Mouse (Mus musculus) C2C12 (cell line): ENCODE measurements around the gene Ccdc14. TPM values are rescaled to one million over a fixed set of nuclear protein-coding genes. Genes with fewer than 3 reads are reported as not detected.
"Not testable (repeated sequence)": the region's sequence is repeated elsewhere in the genome, so short reads cannot be mapped to it uniquely, and the experiment has no call there.

Experiments
- H3K27me3 ChIP-seq: one replicate; pipeline ENCODE4 v1.6.1; 2011; ENCODE audit not compliant: control insufficient read depth, insufficient read depth, insufficient read length
- H3K36me3 ChIP-seq: one replicate; pipeline ENCODE4 v1.6.1; 2011; ENCODE audit not compliant: control insufficient read depth, insufficient read depth
- H3K4me3 ChIP-seq: one replicate; pipeline ENCODE4 v1.5.1; 2011; ENCODE audit warnings: mild to moderate bottlenecking, control low read depth; ENCODE audit not compliant: poor library complexity, insufficient read depth, severe bottlenecking
- H3K79me2 ChIP-seq: one replicate; pipeline ENCODE4 v1.6.1; 2011; ENCODE audit not compliant: control insufficient read depth, insufficient read depth
- H3K79me3 ChIP-seq: one replicate; pipeline ENCODE4 v1.6.1; 2011; ENCODE audit warnings: low read depth, control low read depth
- H3ac ChIP-seq: one replicate; pipeline ENCODE3; 2011; ENCODE audit warnings: low read depth; ENCODE audit not compliant: control insufficient read depth, insufficient read length
- CEBPB ChIP-seq: IDR thresholded peaks from one replicate; pipeline ENCODE4 v1.6.1; 2011; ENCODE audit warnings: low read depth, mild to moderate bottlenecking, control low read depth, moderate library complexity
- CTCF ChIP-seq: IDR thresholded peaks from one replicate; pipeline ENCODE4 v1.5.1; 2011; ENCODE audit not compliant: control insufficient read depth, insufficient read depth, insufficient read length
- FOSL1 ChIP-seq: IDR thresholded peaks from one replicate; pipeline ENCODE4 v1.8.0; 2011; ENCODE audit warnings: mild to moderate bottlenecking, low read length; ENCODE audit not compliant: poor library complexity, insufficient read depth, severe bottlenecking
- MAX ChIP-seq: IDR thresholded peaks from one replicate; pipeline ENCODE4 v1.6.1; 2011; ENCODE audit warnings: mild to moderate bottlenecking, control low read depth
- MYOD1 ChIP-seq: IDR thresholded peaks from one replicate; pipeline ENCODE4 v1.6.1; 2011; ENCODE audit warnings: low read depth; ENCODE audit not compliant: control insufficient read depth, insufficient read length
- MYOG ChIP-seq: IDR thresholded peaks from one replicate; pipeline ENCODE4 v1.6.1; 2011; ENCODE audit not compliant: control insufficient read depth, insufficient read length; ENCODE audit errors: extremely low read depth
- USF1 ChIP-seq: IDR thresholded peaks from one replicate; pipeline ENCODE4 v1.6.1; 2011; ENCODE audit warnings: low read depth, mild to moderate bottlenecking, control low read depth, moderate library complexity
- long read RNA-seq, 2 experiments: library from polyadenylated mRNA; unstranded; transcript quantifications; one replicate each; pipeline ENCODE4 v2.0.0; 2019 to 2020
- polyA plus RNA-seq: library from polyadenylated mRNA; unstranded; fragments of >200 nt; fragmentation: generic; extraction: Trizol; gene quantifications from one replicate; pipeline ENCODE4 v1.2.1, GENCODE M21; 2012; ENCODE audit warnings: missing spikeins

The Ccdc14 gene
- 2.1 TPM for polyA plus RNA-seq
- long read RNA-seq, experiment 1, partial matches to known transcripts, result 2 of 4 reads
- long read RNA-seq, experiment 1, other reads (novel, unspliced or antisense), result 2 of 4 reads
- long read RNA-seq, experiment 2, full-length matches to known transcripts, result 25 of 39 reads
- long read RNA-seq, experiment 2, partial matches to known transcripts, result 7 of 39 reads
- long read RNA-seq, experiment 2, other reads (novel, unspliced or antisense), result 7 of 39 reads

DNA sequence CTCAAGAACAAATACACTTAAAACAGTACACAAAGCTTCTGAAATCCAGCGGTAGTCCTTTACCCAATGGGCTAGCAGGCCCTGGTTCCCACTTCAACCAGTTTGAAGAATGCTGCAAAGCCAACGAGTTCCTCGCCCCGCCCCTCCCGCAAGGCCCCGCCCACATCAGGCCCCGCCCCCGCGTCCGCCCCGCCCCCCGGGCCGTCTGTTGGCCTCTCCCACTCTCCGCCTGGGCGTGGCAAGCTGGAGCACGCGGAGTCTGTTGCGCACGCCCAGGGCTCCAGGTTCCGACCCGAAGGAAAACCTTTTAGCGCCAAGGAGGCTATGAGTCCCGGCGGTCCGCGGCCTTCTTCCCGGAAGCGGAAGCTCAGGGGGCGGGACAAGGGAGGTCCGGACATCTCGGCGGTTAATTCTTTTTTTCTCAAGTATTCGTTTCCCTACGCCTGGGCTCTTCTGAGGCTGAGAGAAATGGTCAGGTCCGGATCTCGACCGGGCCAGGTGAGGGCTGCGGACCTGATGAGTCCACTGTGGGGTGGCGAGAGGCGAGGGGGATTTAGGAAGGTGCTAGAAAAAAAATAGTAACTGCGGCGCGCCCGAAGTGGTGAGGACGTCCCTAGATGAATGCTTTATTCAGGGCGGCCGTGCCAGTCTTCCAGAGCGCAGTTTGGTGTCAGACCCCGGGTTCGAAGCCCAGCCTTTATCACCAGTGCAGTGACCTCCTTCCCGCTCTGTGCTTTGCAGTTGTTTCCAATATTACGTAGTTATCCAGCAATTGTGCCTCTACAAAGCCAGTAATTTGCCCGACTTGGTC, at the start of gene Ccdc14:
TSS of gene Ccdc14 (plus strand) at position 283 of the 811 bp plus-strand sequence.
- Histone ChIP-seq H3K4me3 (peak within 1 kb of the TSS; percentile 65), H3ac (peak within 1 kb of the TSS; percentile 62), H3K27me3 (peaks cover 3% of the 10 kb centered on the region), H3K36me3 (no peaks in the 10 kb centered on the region), H3K79me3 (peaks cover 2% of the 10 kb centered on the region), H3K79me2 (peaks cover 24% of the 10 kb centered on the region)
- TF ChIP-seq MAX (no peak), MYOD1 (no peak), USF1 (no peak), CEBPB (no peak), MYOG (no peak), FOSL1 (no peak), CTCF (no peak)

DNA sequence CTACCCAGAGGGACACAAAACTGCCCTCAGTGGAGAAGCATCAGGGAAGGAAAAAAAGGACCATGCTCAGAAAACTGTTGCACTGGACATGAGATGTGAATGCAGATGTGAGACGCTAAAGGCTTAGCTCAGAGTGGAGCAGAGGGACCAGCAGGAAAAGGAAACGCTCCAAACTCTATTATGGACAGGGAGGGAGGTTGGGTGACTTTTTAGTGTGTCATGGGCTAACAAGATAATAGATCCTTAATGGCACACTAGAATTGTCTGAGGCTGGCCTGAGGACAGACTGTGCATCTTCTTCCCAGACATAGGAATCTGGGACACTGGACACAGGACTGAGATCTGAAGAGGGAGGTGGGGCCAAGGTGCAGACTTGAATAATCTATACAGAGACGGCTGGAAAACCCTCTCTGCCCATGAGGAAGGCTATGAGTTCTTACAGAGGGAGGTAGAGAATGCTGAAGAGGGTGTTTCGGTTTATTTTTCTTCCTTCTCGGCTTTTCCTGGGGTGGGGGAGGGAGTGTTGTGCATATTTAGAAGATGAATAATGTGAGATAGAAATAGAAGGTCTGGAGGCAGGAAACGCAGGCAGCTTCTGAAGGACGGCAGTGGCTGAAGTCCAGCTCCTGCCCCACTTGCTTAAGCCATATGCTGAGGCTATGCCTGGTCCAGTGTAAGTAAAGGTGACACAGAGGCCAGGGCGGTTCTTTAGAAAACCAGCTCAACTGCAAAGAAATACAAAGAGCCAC, 46.7 kb upstream of the Ccdc14 start:
- no peak for TF ChIP-seq USF1
- no peak for TF ChIP-seq FOSL1
- TF ChIP-seq MAX, result no peak
- no peak for TF ChIP-seq MYOD1
- TF ChIP-seq CEBPB, result no peak
- TF ChIP-seq MYOG, result no peak
- no peak for TF ChIP-seq CTCF
- no peaks in the 10 kb centered on the region for H3K79me3 ChIP-seq
- no peaks in the 10 kb centered on the region for H3K79me2 ChIP-seq
- H3K27me3 ChIP-seq, result no peaks in the 10 kb centered on the region
- H3K36me3 ChIP-seq, result no peaks in the 10 kb centered on the region
- no peak overlapping the region for H3K4me3 ChIP-seq
- no peak overlapping the region for H3ac ChIP-seq

DNA sequence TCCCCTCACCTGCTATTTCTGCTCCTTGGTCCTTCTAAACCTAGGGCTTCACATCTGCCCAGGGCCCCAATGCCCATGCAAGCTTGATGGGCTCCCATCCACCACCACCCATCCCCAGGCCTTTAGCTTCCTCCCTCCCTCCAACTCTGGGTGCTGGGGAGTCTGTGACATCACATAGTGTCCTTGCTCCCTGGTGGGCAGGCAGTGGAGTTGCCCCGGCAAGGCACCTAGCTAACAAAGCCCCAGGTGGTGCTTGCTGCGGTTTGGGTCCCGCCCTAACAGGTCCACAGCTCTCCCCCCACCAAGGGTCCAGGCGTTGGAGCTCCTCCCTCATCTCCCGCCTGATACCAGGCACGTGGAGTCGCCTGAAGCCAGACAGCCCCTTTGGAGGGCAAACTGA, 40.8 kb upstream of the Ccdc14 start, which contains the start of gene Ropn1:
TSS of gene Ropn1 (plus strand) at position 301 of the 400 bp plus-strand sequence.
- H3K36me3 ChIP-seq, result no peaks in the 10 kb centered on the region
- no peak for TF ChIP-seq MYOG
- no peak for TF ChIP-seq USF1
- TF ChIP-seq MAX, result no peak
- no peak for TF ChIP-seq CTCF
- no peak for TF ChIP-seq CEBPB
- no peak for TF ChIP-seq MYOD1
- TF ChIP-seq FOSL1, result no peak
- H3K79me3 ChIP-seq, result no peaks in the 10 kb centered on the region
- H3ac ChIP-seq, result no peak within 1 kb of the TSS
- H3K79me2 ChIP-seq, result no peaks in the 10 kb centered on the region
- H3K27me3 ChIP-seq, result peaks cover 3% of the 10 kb centered on the region
- H3K4me3 ChIP-seq, result no peak within 1 kb of the TSS

DNA sequence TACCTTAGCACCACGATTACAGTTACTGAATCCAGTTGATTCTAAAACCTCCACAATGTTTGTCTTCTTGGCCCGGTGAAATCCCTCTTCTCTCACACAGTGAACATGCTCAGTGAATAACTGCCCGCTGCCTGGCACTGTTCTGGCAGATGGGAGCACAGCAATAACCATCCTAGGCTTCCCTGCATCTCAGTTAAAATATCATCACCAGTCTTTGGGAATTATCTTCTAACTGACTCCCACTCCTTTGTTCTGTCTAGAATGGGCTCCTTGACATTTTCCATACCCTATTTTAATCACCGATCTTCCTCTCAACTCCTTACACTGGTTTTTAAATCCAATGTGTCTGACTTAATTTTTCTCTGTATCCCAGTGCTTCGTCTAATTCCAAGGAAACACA, 37.4 kb upstream of the Ccdc14 start:
- TF ChIP-seq CEBPB, result no peak
- Histone ChIP-seq H3K79me2 (no peaks in the 10 kb centered on the region), H3K36me3 (no peaks in the 10 kb centered on the region), H3ac (no peak overlapping the region), H3K79me3 (no peaks in the 10 kb centered on the region), H3K27me3 (peaks cover 3% of the 10 kb centered on the region), H3K4me3 (no peak overlapping the region)

DNA sequence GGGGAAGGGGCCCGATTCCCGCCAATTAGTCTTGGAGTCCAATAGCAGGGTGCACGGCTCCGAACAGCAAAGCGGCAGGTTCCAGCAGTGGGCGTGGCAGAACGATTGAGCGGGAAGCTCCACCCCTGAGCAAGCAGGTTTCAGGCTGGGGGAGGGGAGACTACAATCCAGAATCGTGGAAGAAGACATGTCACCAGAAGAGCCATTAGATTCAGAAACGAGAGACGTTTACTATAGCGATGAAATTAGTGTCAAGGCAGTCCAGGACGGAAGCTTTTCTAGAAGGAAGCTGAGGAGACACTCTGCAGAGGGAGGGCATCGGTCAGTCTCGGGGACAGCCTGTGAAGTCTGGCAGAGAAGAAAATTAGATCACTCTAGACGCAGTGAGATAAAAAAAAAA, 32.9 kb upstream of the Ccdc14 start:
- not testable (repeated sequence) for H3K36me3 ChIP-seq, H3K79me2 ChIP-seq, H3K27me3 ChIP-seq, H3K79me3 ChIP-seq, H3K4me3 ChIP-seq, H3ac ChIP-seq

DNA sequence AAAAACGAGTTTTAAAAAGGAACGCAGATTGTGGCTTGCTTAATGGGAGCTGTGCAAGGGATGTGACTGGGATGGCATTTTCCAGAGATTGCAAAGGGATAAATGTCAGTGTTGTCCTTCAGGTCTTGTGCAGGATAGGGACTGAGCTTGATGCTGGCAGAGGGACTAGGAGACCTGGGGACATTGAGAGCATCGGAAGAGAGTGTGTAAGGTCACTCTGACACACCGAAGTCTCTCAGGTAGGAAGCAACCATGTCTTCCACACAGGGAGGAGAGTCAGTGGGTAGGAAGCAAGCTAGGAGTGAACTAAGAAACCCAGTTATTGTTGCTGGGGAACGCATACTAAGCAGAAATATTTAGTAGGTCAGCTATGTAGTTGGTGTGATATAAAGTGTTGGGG, 32.4 kb upstream of the Ccdc14 start:
- H3K79me2 ChIP-seq, result no peaks in the 10 kb centered on the region
- no peak overlapping the region for H3ac ChIP-seq
- H3K4me3 ChIP-seq, result no peak overlapping the region
- TF ChIP-seq MYOG (no peak), FOSL1 (no peak), CTCF (no peak), USF1 (no peak), CEBPB (no peak), MAX (no peak), MYOD1 (no peak)
- no peaks in the 10 kb centered on the region for H3K79me3 ChIP-seq
- no peaks in the 10 kb centered on the region for H3K36me3 ChIP-seq
- H3K27me3 ChIP-seq, result no peaks in the 10 kb centered on the region
